ENCODE assay signal across 19 mouse cellular contexts in the genomic region with DNA sequence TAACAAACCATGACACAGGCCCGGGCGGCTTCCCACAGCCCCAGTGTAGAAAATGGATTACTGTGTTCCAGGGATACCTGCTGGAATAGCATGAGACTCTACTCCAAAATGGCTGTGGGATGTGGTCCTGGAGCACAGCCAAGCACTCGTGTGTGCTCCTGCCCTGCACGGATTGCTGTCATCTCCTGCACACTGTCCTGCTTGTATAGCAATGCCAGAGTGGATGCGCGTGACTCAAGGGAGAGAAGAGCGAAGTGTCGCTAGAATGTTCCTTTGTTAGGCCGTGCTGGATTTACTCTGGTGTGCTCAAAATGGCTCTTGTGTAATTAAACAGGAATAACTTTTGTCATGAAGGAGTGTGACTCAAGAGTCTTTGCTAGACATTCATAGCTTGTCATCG.
DNase-seq lines count a peak whose midpoint lies in the region; ATAC-seq and TF ChIP-seq lines count a peak whose summit lies in the region.
"Had no signal": no experiment of that assay in that cellular context is flagged by ENCODE, and none has a peak within 500 bp of the region (broad histone marks: within the 10 kb centered on the region; RNA-seq: fewer than 3 reads in every experiment).

No protein-coding gene starts in this region.

- TF ChIP-seq POLR2A in heart, adult 2 months (IDR thresholded peaks at IDR 0.05; ENCODE audit: insufficient read depth, low read depth, low read length) = no peak

- H3K4me1 ChIP-seq in heart, adult 2 months (ENCODE audit: control insufficient read depth, insufficient read depth, low read length) = no peaks in the 10 kb centered on the region

- intact Hi-C loops in heart, adult 2 months (cut with DNase I) = no loop called here

- H3K27ac ChIP-seq in heart, adult 2 months = no peak overlapping the region
- H3K27ac ChIP-seq: forebrain, embryonic 12.5 days; hindbrain, embryonic 13.5 days; left cerebral cortex, adult 2 months had no signal

- no peaks in the 10 kb centered on the region for H3K27me3 ChIP-seq in heart, adult 2 months (ENCODE audit: control insufficient read depth, insufficient read depth, low read length)
- H3K27me3 ChIP-seq: forebrain, embryonic 12.5 days; hindbrain, embryonic 13.5 days had no signal

- TF ChIP-seq CTCF in heart, adult 2 months (IDR thresholded peaks at IDR 0.05) = no peak

- H3K4me3 ChIP-seq in heart, adult 2 months = no peak overlapping the region
- H3K4me3 ChIP-seq: forebrain, embryonic 12.5 days; hindbrain, embryonic 13.5 days; left cerebral cortex, adult 2 months; myocyte had no signal

- no peak for TF ChIP-seq EP300 in heart, adult 2 months (IDR thresholded peaks at IDR 0.05; ENCODE audit: insufficient read depth, low read depth, low read length)

- DNase-seq in frontal cortex, postnatal 25 days (ENCODE audit: low spot score in 2 of 2) = no peak
- peak; percentile 47 for DNase-seq in heart, postnatal 4 days
- DNase-seq in heart, adult 2 months = no peak
- peak; percentile 49 for DNase-seq in retina, postnatal 1 day
- no peak for DNase-seq in retina, embryonic 14.5 days (ENCODE audit: low spot score)
- no peak for DNase-seq in kidney, adult 11 months
- DNase-seq: B cell, adult 2 months; gastrocnemius, postnatal 10 days; kidney, adult 9 months; kidney, postnatal 36 days; layer of hippocampus, adult 9-11 months; lung, adult 18-20 months; right cerebral cortex, postnatal 14 days; thymus, adult 18-20 months had no signal

- no peak overlapping the region for H3K9ac ChIP-seq in heart, adult 2 months (ENCODE audit: low read depth, low read length)
- H3K9ac ChIP-seq: forebrain, embryonic 12.5 days; hindbrain, embryonic 13.5 days had no signal

- no peaks in the 10 kb centered on the region for H3K79me2 ChIP-seq in heart, adult 2 months (replicated peaks; ENCODE audit: control insufficient read depth, insufficient read depth, low read length)

- H3K36me3 ChIP-seq in heart, adult 2 months (ENCODE audit: control insufficient read depth, insufficient read depth, low read length) = no peaks in the 10 kb centered on the region
- H3K36me3 ChIP-seq: forebrain, embryonic 12.5 days had no signal

- 76% methylated on average over 10 of the region's 10 CpGs for WGBS in heart, adult 2 months

- peak; percentile 20; the same call in 1 of the 2 replicates for ATAC-seq in frontal cortex, adult (ENCODE audit: low TSS enrichment)

Comparison
In these comparisons a context has a peak if more than half of its experiments do, and no peak if none do; other contexts are left out.
1. DNase-seq: peak in heart, postnatal 4 days (single experiment) and retina, postnatal 1 day (single experiment); none in frontal cortex, postnatal 25 days (0 of 2), heart, adult 2 months (0 of 2), retina, embryonic 14.5 days (single experiment) and kidney, adult 11 months (single experiment).